Mouse (Mus musculus) cortical plate, adult 2 months (tissue): ENCODE measurements around the gene Spata4.

Experiments
- CTCF ChIP-seq: fragments of 200-500 bp; IDR thresholded peaks from 2 replicates; pipeline ENCODE4 v1.5.1; 2011; ENCODE audit warnings: mild to moderate bottlenecking, control low read depth, low read length; ENCODE audit not compliant: insufficient read depth; ENCODE audit errors: extremely low read depth
- POLR2A ChIP-seq: fragments of 200-500 bp; IDR thresholded peaks from 2 replicates; pipeline ENCODE4 v1.6.1; 2011; ENCODE audit warnings: mild to moderate bottlenecking, low read length, control low read depth; ENCODE audit not compliant: insufficient read depth; ENCODE audit errors: extremely low read depth

DNA sequence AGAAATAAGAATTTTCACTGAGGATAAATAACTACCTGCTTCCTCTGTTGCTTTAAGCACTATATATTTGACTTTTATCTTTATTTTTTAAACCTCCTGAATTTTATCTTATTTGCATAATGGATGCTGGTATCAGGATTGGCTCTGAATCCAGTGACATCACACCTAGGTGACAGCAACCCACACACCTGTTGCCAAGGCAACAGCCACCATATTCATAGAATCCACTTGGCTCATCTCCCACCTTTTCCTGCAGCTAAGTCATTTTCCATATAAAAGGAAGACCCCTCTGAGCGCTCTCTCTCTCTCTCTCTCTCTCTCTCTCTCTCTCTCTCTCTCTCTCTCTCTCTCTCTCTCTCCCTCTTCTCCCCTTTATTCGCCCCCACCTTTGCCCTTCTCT, 3.6 kb upstream of the Spata4 start:
- TF ChIP-seq POLR2A (no peak), CTCF (no peak)
